Mouse (Mus musculus) cerebellum, adult 2 months (tissue): ENCODE measurements around the gene G430095P16Rik. TPM values are rescaled to one million over a fixed set of nuclear protein-coding genes. Genes with fewer than 3 reads are reported as not detected.

Source experiments
- DNase-seq, 2 experiments: peaks; one replicate each; pipeline ENCODE4 v3.0.0; 2021
- H3K27ac ChIP-seq: fragments of 200-500 bp; 2 replicates; pipeline ENCODE4 v1.5.1; 2012; ENCODE audit warnings: low read length, control low read depth, inconsistent platforms; ENCODE audit not compliant: insufficient read depth
- H3K27me3 ChIP-seq: fragments of 200-500 bp; 2 replicates; pipeline ENCODE4 v1.6.1; 2012; ENCODE audit warnings: inconsistent platforms, mild to moderate bottlenecking, low read length, moderate library complexity; ENCODE audit not compliant: control insufficient read depth, insufficient read depth
- H3K4me1 ChIP-seq: fragments of 200-500 bp; 2 replicates; pipeline ENCODE4 v1.6.1; 2011; ENCODE audit warnings: low read length; ENCODE audit not compliant: control insufficient read depth, insufficient read depth
- H3K4me3 ChIP-seq: fragments of 200-500 bp; replicated peaks from 2 replicates; pipeline ENCODE3; 2011; ENCODE audit warnings: mild to moderate bottlenecking, low read depth, low read length, control low read depth; ENCODE audit not compliant: insufficient read depth
- CTCF ChIP-seq: fragments of 200-500 bp; IDR thresholded peaks from 2 replicates; pipeline ENCODE4 v1.5.1; 2011; ENCODE audit warnings: low read depth, mild to moderate bottlenecking, control low read depth, low read length, moderate library complexity, borderline replicate concordance; ENCODE audit not compliant: insufficient read depth
- POLR2A ChIP-seq: fragments of 200-500 bp; IDR thresholded peaks from 2 replicates; pipeline ENCODE4 v1.6.1; 2011; ENCODE audit warnings: low read length, control low read depth, borderline replicate concordance; ENCODE audit not compliant: insufficient read depth
- WGBS: fragments of 180-500 bp; shearing (Covaris S2); methylation state at CpG from one replicate; pipeline ENCODE4 v1.1.7; 2018; 5-methylcytosine and 5-hydroxymethylcytosine counted together
- polyA plus RNA-seq: library from polyadenylated mRNA; depleted of rRNA; stranded (reverse); fragments of >200 nt; gene quantifications from 2 replicates; pipeline ENCODE4 v1.2.3, GENCODE M21; 2012

G430095P16Rik gene
- polyA plus RNA-seq, 1 experiment, result 0.33 TPM

GRCm38 (mm10) chr8:84687705-84688100 lies 35.1 kb upstream of the G430095P16Rik start, which contains the start of gene Nacc1:
Gene Nacc1 (minus strand): TSS chr8:84687862.
- peak; percentile 88 to 90 for DNase-seq
- H3K27ac ChIP-seq, result peak within 1 kb of the TSS; percentile 93
- H3K27me3 ChIP-seq, result no peaks in the 10 kb centered on the region
- WGBS, result under 1% methylated on average over 37 of the region's 37 CpGs
- TF ChIP-seq POLR2A (peak; percentile 48; the same call in 1 of the 2 replicates), CTCF (no peak)
- peaks cover 18% of the 10 kb centered on the region for H3K4me1 ChIP-seq
- H3K4me3 ChIP-seq, result peak within 1 kb of the TSS; percentile 88

DNA sequence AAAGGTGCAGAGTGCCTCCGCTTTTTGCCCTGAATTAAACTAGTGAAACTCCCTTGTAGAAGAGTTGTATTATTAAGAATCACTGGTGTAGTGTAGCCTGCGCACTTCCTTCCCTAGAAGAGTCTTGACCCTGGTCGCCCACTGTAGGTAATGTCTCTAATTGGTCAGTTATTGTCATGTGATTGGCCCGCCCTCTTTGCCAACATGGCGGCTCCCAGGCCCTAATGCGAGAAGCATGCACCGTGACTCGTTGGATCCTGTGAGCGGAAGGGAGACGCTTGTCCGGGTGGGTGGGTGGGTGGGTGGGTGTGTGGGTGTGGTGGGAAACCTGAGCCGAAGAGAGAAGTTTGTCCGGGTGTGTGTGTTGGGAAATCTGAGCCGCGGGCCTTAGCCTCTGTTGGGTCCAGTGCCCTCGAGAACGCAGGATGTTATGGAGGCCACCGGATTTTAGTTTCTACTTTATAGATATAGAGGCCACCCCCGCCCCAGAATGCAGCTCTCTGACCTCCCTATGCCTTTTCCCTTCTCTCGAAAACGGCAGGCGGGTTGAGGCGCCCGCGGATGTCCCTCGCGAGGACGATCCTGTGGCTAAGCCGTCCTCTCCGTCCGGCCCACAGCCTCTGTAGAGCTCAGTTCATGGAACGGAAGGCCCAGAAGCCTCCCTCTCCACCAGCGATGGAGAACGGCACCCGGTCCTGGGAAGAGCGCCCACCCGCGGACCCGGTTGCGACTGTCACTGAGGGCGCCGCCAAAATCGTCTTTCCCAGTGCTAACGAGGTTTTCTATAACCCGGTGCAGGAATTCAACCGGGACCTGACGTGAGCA lies 33.5 kb upstream of the G430095P16Rik start:
- Histone ChIP-seq H3K4me3 (peak overlapping the region; percentile 75), H3K4me1 (peaks cover 15% of the 10 kb centered on the region), H3K27ac (no peak overlapping the region), H3K27me3 (no peaks in the 10 kb centered on the region)
- under 1% methylated on average over 47 of the region's 47 CpGs for WGBS
- no peak for TF ChIP-seq POLR2A
- no peak for TF ChIP-seq CTCF
- peak; percentile 90 to 94 for DNase-seq

DNA sequence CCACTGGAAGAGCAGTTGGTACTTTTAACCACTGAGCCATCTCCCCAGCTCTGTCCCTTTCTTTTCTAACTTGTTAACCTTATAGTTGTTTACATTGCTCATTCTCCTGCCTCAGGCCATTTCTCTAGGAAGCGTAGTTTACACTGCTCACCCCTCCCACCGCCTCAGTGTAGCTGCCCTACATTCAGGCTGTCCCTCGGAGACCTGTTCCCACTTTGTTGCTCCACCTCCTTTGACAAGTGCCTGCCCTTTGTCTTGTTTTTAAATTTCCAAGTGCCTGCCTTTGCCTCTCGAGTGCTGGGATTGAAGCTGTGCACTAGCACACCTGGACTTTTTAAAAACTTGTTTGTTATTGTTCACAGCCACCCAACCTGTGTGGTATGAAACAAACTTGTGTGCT lies 29.5 kb upstream of the G430095P16Rik start:
- 86% methylated on average over 4 of the region's 4 CpGs for WGBS
- no peak for DNase-seq
- Histone ChIP-seq H3K27me3 (no peaks in the 10 kb centered on the region), H3K4me1 (no peaks in the 10 kb centered on the region), H3K27ac (no peak overlapping the region), H3K4me3 (no peak overlapping the region)
- TF ChIP-seq POLR2A (no peak), CTCF (no peak)

- DNase-seq, result no peak
- 90% methylated on average over 6 of the region's 6 CpGs for WGBS
- peaks cover 12% of the 10 kb centered on the region for H3K4me1 ChIP-seq
- TF ChIP-seq POLR2A (no peak), CTCF (no peak)
- H3K27me3 ChIP-seq, result no peaks in the 10 kb centered on the region
- no peak overlapping the region for H3K27ac ChIP-seq
- no peak overlapping the region for H3K4me3 ChIP-seq
Measured at GRCm38 (mm10) chr8:84695140-84695539, 27.7 kb upstream of the G430095P16Rik start.

DNA sequence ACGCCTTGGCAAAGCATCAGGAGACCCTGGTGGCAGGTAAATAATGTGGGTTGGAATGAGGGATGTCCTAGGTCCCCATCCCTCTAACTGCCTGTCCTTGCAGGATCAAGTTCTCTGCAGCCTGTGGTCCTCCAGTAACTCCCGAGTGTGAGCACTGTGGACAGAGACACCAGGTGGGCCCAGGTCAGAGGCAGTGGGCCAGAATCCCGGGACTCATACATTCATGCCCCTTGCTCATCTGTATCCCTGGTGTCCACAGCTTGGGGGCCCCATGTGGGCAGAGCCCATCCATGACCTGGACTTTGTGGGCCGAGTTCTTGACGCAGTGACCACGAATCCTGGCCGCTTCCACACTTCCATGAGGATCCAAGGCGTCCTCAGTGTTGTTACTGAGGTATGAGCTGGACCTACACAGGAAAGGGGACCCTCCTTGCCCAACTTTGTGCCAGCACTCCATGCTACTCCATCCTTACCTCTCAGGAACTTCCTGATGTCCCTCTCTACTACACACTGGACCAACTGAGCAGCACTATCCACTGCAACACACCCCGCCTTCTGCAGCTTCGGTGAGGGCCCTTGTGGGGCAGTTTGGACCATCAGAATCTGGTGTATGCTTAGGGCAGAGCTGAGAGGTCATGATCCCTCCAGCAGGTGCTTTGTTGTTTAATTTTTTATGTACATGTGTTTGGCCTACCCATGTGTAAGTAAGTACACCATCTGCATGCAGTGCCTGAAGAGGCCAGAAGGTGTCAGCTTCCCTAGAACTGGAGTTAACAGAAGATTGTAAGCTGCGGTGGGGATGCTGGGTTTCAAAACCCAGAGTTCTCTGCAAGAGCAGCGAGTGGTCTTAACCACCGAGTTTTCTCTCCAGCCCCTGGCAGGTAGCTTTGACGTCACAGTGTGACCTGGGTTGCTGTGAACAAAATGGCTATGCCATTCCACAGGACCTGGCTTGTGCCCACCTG lies 25.4 kb upstream of the G430095P16Rik start:
- DNase-seq, result peak in 1 of 2 experiments; percentile 58
- WGBS, result 70% methylated on average over 14 of the region's 14 CpGs
- TF ChIP-seq CTCF (peak; percentile 53; the same call in 1 of the 2 replicates), POLR2A (no peak)

DNA sequence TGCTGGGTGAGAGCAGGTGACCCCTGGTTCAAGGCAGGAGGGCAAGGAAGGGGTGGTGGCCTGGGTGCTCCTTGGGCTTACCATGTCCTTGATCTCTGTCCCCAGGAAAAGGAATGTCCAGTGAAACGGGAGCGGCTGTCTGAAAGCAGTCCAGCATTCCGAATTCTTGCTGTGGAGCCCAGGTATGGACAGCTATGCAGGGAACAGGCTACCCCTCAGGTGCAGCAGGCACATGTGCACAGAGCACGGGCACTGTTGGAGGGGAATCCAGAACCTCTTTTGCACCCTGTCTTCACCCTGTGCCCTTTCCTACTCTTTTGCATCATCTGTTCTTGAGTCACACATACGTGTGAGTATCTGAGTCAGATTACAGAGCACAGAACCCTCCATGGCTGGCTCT lies 24.5 kb upstream of the G430095P16Rik start:
- H3K27ac ChIP-seq, result no peak overlapping the region
- TF ChIP-seq CTCF (no peak), POLR2A (no peak)
- 93% methylated on average over 5 of the region's 5 CpGs for whole genome bisulfite sequencing
- H3K4me3 ChIP-seq, result no peak overlapping the region
- H3K27me3 ChIP-seq, result no peaks in the 10 kb centered on the region
- H3K4me1 ChIP-seq, result peaks cover 13% of the 10 kb centered on the region
- no peak for DNase-seq

More for the DNA sequence above, 25.4 kb upstream of the G430095P16Rik start:
- H3K4me1 ChIP-seq, result peaks cover 13% of the 10 kb centered on the region
- H3K27me3 ChIP-seq, result no peaks in the 10 kb centered on the region
- no peak overlapping the region for H3K4me3 ChIP-seq
- H3K27ac ChIP-seq, result no peak overlapping the region

GRCm38 (mm10) chr8:84698929-84699401 lies 23.8 kb upstream of the G430095P16Rik start:
- TF ChIP-seq POLR2A (no peak), CTCF (no peak)
- Histone ChIP-seq H3K27ac (no peak overlapping the region; the same call in 1 of the 2 replicates), H3K4me3 (no peak overlapping the region), H3K4me1 (peaks cover 13% of the 10 kb centered on the region), H3K27me3 (no peaks in the 10 kb centered on the region)
- DNase-seq, result peak; percentile 46 to 48
- WGBS, result 18% methylated on average over 9 of the region's 9 CpGs
